Mouse (Mus musculus) thymus, postnatal 25 days (tissue): ENCODE data around the gene Bbs12.

Source experiments
- DNase-seq: peaks from one replicate; pipeline ENCODE4 v3.0.0; 2022

The Bbs12 gene

GRCm38 (mm10) chr3:37328489-37328888 is 16.1 kb downstream of the Bbs12 start:
- no peak for DNase-seq

- DNase-seq: no peak
These were observed 17.6 kb downstream of the Bbs12 start for GRCm38 (mm10) chr3:37329963-37330362.

GRCm38 (mm10) chr3:37331999-37332449 is 19.7 kb downstream of the Bbs12 start:
- no peak for DNase-seq

GRCm38 (mm10) chr3:37334053-37334452 is 21.7 kb downstream of the Bbs12 start:
- DNase-seq: no peak

GRCm38 (mm10) chr3:37341110-37341509 is 28.8 kb downstream of the Bbs12 start:
- DNase-seq: no peak

- no peak for DNase-seq
These were observed 30.5 kb downstream of the Bbs12 start for GRCm38 (mm10) chr3:37342811-37343210.

GRCm38 (mm10) chr3:37347671-37348070 is 35.3 kb downstream of the Bbs12 start:
- DNase-seq: no peak

GRCm38 (mm10) chr3:37348221-37349165 is 36.1 kb downstream of the Bbs12 start, which contains the start of gene Fgf2:
Fgf2 (plus strand) TSS chr3:37348346.
- DNase-seq: peak; percentile 19

- peak; percentile 3 for DNase-seq
These were observed 36.8 kb downstream of the Bbs12 start for GRCm38 (mm10) chr3:37349166-37349548.

- DNase-seq: no peak
These were observed 38.0 kb downstream of the Bbs12 start for GRCm38 (mm10) chr3:37350386-37350785.

- DNase-seq: no peak
These were observed 41.7 kb downstream of the Bbs12 start for GRCm38 (mm10) chr3:37353951-37354481.

- DNase-seq: no peak
These were observed 42.4 kb downstream of the Bbs12 start for GRCm38 (mm10) chr3:37354737-37355136.

GRCm38 (mm10) chr3:37360729-37361128 is 48.4 kb downstream of the Bbs12 start:
- DNase-seq: no peak

- DNase-seq: no peak
These were observed 52.8 kb downstream of the Bbs12 start for GRCm38 (mm10) chr3:37365144-37365543.

GRCm38 (mm10) chr3:37365976-37366375 is 53.6 kb downstream of the Bbs12 start:
- DNase-seq: no peak

- DNase-seq: no peak
These were observed 54.2 kb downstream of the Bbs12 start for GRCm38 (mm10) chr3:37366381-37367053.

- no peak for DNase-seq
These were observed 58.1 kb downstream of the Bbs12 start for GRCm38 (mm10) chr3:37370407-37370806.
